Mouse (Mus musculus) G1E-ER4 (cell line): ENCODE results near the gene Sez6. TPM values are rescaled to one million over a fixed set of nuclear protein-coding genes. Genes with fewer than 3 reads are reported as not detected.

Source experiments
- GATA1 ChIP-seq: IDR thresholded peaks from one replicate; pipeline ENCODE4 v1.8.0; 2012; ENCODE audit warnings: low read length, inconsistent platforms
- polyA plus RNA-seq: library from polyadenylated mRNA; stranded (reverse); fragments of >175 nt; gene quantifications from 2 replicates; pipeline ENCODE4 v1.2.3, GENCODE M21; 2012

Gene Sez6
- polyA plus RNA-seq = 0.14 and 0.19 TPM in 2 replicates

- TF ChIP-seq GATA1 = no peak
Measured at GRCm38 (mm10) chr11:77930751-77931540, at the start of gene Sez6. TSS of gene Sez6 (plus strand) at chr11:77930800.

GRCm38 (mm10) chr11:77884524-77885245, 45.9 kb upstream of the Sez6 start:
- no peak for TF ChIP-seq GATA1

DNA sequence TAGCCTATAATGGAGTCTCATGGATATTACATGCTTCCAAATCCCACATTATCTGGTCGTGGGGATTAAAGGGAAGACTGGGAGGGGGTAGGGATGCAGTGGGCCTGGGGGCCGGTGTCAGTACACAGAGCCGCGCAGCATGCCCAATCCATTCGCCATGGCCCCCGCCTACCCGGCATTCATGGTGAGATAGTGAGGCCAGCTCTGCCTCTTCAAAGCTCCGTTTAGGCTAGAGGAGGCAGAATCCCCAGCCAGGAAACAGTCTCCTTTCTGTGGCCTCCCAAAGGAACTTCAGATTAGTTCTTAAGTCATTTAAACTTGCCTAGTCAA, 45.4 kb upstream of the Sez6 start:
- no peak for TF ChIP-seq GATA1

DNA sequence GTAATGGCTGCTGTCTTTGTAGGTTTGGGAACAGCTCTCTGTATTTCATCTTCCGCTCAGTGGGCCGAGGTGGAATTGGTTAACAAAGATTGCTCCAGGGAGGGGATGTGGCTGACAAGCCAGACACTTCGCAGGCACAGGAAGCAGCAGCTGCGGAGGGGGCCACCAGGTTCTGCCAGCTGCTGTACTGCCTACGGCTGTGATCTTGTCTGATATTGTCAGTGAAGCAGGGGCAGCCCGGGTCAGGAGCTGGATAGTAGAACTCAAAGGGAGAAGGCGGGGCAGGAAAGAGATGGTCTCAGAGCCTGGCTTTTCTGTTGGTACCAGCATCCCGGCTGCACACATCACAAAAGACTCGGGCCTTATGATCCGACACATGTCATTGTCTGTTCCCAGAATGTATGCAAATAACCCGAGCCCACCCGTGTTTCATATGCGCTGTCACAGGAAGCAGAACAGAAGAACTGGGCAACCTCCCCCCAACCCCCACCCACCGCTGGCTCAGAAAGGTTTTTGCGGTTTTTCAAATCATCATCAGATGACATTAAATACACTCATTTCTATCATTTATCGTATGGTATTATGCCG, 43.1 kb upstream of the Sez6 start:
- TF ChIP-seq GATA1 = no peak

DNA sequence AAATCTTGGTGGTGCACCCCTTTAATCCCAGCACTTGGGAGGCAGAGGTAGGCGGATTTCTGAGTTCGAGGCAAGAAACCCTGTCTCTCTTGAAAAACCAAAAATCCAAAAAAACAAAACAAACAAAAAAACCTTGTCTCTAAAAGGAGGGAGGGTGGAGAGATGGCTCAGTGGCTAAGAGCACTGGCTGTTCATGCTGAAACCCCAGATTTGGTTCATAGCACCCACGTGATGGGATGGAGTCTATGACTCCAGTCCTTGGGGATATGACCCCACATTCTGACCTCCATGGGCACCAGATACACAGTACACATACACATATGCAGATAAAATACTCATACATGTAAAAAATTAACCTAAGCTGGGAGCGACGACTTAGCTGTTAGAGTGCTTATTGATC, 41.8 kb upstream of the Sez6 start:
- no peak for TF ChIP-seq GATA1

- TF ChIP-seq GATA1 = no peak
Measured at GRCm38 (mm10) chr11:77889484-77889883, 41.1 kb upstream of the Sez6 start.

DNA sequence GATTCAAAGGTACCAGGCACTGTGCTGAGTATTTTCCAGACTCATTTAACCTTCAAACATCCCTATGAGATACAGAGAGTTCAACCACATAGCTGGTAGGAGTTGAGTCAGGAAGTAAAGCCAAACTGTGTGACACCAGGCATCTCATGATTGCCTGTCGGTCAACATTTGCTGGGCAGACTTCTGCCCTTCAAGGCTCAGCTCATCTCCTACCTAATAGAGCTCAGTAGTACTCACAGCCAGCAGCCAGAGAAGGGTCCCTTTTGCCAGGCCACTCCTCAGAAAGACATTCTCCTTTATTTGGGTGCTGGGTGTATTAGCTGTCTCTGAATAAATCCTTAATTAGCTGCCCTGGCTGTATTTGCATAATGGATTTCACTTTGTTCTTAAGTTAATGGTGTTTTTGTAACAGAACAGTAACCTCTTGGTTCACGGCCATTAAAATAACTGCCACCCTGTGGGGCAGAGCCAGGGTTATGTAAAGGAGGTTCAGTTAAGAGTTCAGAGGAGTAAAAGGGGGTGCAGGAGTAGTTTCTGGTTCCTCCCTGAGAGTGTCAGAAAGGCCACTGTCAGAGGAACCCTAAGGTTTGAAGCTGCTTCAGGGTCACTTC, 39.8 kb upstream of the Sez6 start:
- TF ChIP-seq GATA1 = no peak

DNA sequence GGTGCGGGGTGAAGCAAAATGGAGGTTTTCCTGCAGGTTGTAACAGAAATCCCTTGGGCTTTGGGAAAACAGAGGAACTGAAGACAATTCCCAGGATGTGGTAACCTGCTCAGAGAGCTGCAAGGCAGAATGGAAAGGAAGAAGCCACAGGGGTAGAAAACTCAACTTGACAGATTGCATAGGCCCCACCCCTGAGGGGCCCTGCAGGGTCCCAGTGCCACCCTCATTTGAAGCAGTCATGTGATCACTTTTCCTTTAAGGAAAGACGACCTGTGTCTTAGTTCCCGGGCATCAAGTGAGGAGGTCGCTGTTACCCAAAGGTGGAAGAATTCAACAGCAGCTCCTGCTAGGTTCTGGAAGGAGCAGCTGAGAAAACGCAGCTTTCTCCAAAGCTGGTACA, 37.7 kb upstream of the Sez6 start:
- no peak for TF ChIP-seq GATA1

DNA sequence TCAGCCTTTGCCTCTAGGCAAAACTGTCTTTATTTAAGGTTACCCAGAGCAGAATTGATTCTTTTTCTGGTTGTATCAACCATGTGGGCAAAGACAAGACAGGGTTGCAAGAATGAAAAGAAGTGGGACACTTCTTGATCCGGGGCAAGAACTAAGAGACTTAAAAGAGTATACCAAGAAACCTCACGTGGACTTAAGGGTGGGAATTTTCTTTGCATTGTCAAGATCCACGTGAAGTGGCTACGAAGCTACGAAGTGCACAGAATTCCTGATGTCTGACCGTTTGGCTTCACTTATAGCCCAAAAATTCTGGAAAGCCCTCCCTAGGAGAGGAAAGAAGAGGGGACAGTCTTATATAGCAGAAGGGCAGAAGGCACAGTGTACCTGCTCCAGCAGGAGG, 37.3 kb upstream of the Sez6 start:
- TF ChIP-seq GATA1 = no peak

DNA sequence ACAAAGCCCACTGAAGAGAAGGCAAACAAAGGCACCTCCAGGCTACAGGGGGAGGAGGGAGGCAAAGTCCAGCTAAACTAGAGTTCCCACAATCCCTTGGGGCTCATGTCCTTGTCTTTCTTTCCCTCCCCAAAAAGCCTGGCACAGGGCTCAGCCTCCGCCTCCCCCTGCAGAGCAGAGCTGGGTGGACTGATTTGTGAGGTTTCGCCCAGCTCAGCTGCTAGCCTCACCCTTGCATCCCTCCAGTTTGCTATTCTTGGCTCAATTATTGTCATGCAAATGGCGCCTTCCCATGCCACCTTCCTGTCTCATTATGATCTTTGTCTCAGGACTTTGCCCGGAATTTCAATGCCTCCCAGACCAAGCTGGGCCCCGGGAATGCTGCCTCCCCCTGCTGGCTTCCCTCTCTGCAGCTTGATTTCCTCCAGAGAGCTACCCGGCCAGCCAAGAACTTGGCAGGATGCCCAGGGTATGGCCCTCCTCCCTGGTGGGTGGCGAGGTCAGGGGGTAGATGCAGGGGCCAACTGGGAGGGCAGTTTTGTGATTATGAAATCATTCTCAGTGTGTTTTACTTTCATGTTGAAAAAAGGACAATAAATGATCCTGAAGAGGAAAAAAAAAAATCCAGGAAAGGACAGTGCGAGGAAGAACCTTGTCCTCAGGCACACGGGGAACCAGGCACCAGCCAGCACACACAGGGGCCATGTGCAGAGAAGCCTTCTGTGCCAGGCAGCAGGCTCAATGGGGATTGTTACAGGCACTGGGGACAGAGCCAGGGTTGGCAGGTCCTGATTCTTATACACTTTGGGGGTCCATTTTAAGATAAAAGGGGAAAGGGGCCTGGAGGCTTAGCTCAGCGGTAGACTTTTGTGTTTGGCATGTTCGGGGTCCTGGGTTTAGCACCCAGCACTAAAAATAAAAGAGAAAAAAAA, 36.5 kb upstream of the Sez6 start, which contains the start of gene Pipox:
Pipox (minus strand) TSS at position 310 of the 932 bp plus-strand sequence.
- TF ChIP-seq GATA1 = no peak

DNA sequence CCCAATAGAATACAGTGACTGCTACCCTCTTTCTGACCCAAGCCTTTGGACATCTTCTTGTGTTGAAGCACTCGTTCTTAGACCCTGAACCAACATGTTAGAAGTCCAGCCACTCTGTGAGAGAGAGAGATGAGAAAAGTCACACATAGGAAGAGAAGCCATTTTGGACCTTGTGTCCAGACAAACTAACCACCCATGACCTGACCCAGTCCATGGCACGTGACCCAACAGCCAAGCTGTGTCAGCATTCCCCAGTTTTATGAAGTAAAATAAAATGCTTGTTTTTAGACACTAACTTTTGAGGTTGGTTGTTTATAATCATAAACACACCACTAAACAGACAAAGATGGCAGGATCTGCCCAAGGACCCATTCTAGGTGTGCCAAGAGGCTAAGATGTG, 35.6 kb upstream of the Sez6 start:
- no peak for TF ChIP-seq GATA1

DNA sequence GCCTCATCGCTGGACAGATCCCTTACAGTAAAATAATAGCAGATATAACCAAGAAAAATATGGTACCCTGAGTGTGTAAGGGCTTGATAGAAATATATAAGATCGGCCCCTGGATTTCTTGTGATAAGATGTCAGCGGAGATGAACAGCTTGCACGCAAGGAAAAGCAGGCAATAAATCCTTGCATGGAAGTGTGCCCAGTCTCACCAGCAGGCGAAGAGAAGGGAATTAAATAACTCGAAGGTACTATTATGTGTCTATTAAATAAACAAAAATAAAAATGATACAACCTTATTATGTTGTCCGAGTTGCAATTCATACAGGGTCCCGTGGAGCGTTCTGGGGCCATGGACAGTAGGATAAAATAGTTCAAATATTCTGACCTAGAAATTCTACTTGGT, 34.6 kb upstream of the Sez6 start:
- no peak for TF ChIP-seq GATA1

GRCm38 (mm10) chr11:77896480-77896819, 34.1 kb upstream of the Sez6 start:
- TF ChIP-seq GATA1 = no peak

DNA sequence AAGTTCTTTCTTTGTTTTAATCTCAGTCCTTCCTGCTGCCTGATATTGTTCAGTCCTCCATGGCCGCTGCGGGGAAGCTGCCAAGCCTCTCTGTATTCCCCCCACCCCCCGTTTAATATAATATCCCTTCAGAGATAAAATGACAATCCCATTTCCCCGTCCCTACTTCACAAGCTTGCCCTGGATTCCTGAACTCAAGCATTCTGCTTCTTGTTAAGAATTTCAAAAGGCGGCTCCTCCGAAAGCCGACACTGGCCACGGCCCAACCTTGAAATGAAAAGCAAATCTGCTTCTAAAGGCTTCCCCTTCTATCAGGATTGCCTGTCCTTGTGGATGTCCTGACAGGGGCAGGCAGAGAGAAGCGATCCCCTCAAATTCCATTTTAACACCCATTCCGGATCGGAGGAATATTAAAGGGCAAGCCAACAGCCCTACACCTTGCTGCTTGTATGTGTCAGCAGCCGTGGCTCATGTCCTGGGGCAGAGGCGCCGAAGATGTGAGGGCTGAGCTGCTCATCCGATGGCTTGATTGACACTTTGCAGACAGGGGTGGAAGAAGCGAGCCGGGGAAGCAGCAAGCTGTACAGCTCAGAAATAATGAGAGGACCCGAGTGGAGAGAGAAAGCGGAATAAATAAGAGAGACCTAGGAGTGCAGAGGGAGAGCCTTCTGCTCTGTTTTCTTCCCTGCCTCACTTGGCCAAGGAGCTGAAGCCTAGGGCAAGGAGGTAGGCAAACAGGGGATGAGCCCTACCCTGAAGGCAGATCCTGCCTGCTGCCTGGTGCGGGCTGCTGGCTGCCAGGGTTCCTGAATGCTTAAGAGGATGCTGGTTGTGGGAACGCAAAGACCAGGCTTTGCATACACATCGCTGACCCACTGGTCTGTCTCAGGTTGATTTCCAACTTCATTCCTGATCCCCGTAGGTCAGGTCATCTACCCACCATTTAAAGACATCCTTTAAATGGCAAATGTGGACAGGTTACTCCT, 33.5 kb upstream of the Sez6 start:
- TF ChIP-seq GATA1 = no peak
